Mouse (Mus musculus) lung, postnatal 25 days (tissue): Measurements from ENCODE around the gene Stxbp4.
A peak's percentile ranks its signal among the peaks of the same experiment; 100 is the strongest.

Experiments
- DNase-seq: peaks from one replicate; pipeline ENCODE4 v3.0.0; 2022; ENCODE audit warnings: low spot score

Stxbp4 gene

GRCm38 (mm10) chr11:90558359-90559047 lies 79.4 kb downstream of the Stxbp4 start:
- DNase-seq = no peak

- DNase-seq = no peak
Observed at GRCm38 (mm10) chr11:90556517-90556916, 81.4 kb downstream of the Stxbp4 start.

- no peak for DNase-seq
Observed at GRCm38 (mm10) chr11:90553963-90554362, 83.9 kb downstream of the Stxbp4 start.

- DNase-seq = no peak
Observed at GRCm38 (mm10) chr11:90552303-90553201, 85.3 kb downstream of the Stxbp4 start.

- DNase-seq = no peak
Observed at GRCm38 (mm10) chr11:90548560-90548959, 89.3 kb downstream of the Stxbp4 start.

GRCm38 (mm10) chr11:90538636-90539263 lies 99.1 kb downstream of the Stxbp4 start:
- DNase-seq = no peak

GRCm38 (mm10) chr11:90525311-90525710 lies 112.6 kb downstream of the Stxbp4 start:
- no peak for DNase-seq

- DNase-seq = no peak
Observed at GRCm38 (mm10) chr11:90521040-90521439, 116.8 kb downstream of the Stxbp4 start.

GRCm38 (mm10) chr11:90517750-90518149 lies 120.1 kb downstream of the Stxbp4 start:
- no peak for DNase-seq

- no peak for DNase-seq
Observed at GRCm38 (mm10) chr11:90512538-90513219, 125.2 kb downstream of the Stxbp4 start.

- no peak for DNase-seq
Observed at GRCm38 (mm10) chr11:90501846-90502245, 136.0 kb downstream of the Stxbp4 start.

GRCm38 (mm10) chr11:90499918-90500317 lies 138.0 kb downstream of the Stxbp4 start:
- DNase-seq = no peak

- DNase-seq = peak; percentile 71
Observed at GRCm38 (mm10) chr11:90498461-90498860, 139.4 kb downstream of the Stxbp4 start.

GRCm38 (mm10) chr11:90494981-90495380 lies 142.9 kb downstream of the Stxbp4 start:
- DNase-seq = no peak

- DNase-seq = no peak
Observed at GRCm38 (mm10) chr11:90492511-90492910, 145.4 kb downstream of the Stxbp4 start.

- no peak for DNase-seq
Observed at GRCm38 (mm10) chr11:90489166-90489565, 148.7 kb downstream of the Stxbp4 start.

GRCm38 (mm10) chr11:90487686-90488085 lies 150.2 kb downstream of the Stxbp4 start:
- no peak for DNase-seq

- DNase-seq = no peak
Observed at GRCm38 (mm10) chr11:90484750-90485637, 152.9 kb downstream of the Stxbp4 start.

- DNase-seq = no peak
Observed at GRCm38 (mm10) chr11:90483766-90484165, 154.1 kb downstream of the Stxbp4 start.

GRCm38 (mm10) chr11:90481828-90482227 lies 156.1 kb downstream of the Stxbp4 start:
- DNase-seq = no peak

GRCm38 (mm10) chr11:90470271-90470670 lies 167.6 kb downstream of the Stxbp4 start:
- no peak for DNase-seq
